Mouse (Mus musculus) NIH3T3 (cell line): Measurements from ENCODE around the gene Gm29582.
"Not testable (repeated sequence)": the region's sequence is repeated elsewhere in the genome, so short reads cannot be mapped to it uniquely, and the experiment has no call there.

Source experiments
- DNase-seq: peaks from one replicate; pipeline ENCODE4 v3.0.0-alpha.2; 2012; ENCODE audit warnings: low read depth

The Gm29582 gene

GRCm38 (mm10) chrY:30738461-30738860, at the start of gene Gm29582:
Gene Gm29582 (minus strand): TSS chrY:30738561.
- not testable (repeated sequence) for DNase-seq
